Mouse (Mus musculus) embryonic fibroblast, embryonic 13.5 days (primary cell): Measurements from ENCODE around the gene Sestd1. TPM values are rescaled to one million over a fixed set of nuclear protein-coding genes. Genes with fewer than 3 reads are reported as not detected.

Experiments used
- H3K27ac ChIP-seq: 2 replicates; pipeline ENCODE4 v1.5.1; 2012; ENCODE audit warnings: low read length, control low read depth, inconsistent platforms; ENCODE audit not compliant: insufficient read depth
- H3K4me1 ChIP-seq: 2 replicates; pipeline ENCODE4 v1.6.1; 2011; ENCODE audit warnings: low read length; ENCODE audit not compliant: control insufficient read depth, insufficient read depth
- H3K4me3 ChIP-seq: 2 replicates; pipeline ENCODE4 v1.5.1; 2011; ENCODE audit warnings: mild to moderate bottlenecking, control low read depth, low read length; ENCODE audit not compliant: insufficient read depth
- CTCF ChIP-seq: IDR thresholded peaks from 2 replicates; pipeline ENCODE4 v1.5.1; 2011; ENCODE audit warnings: mild to moderate bottlenecking, control low read depth, low read length, moderate library complexity, borderline replicate concordance; ENCODE audit not compliant: insufficient read depth
- POLR2A ChIP-seq: IDR thresholded peaks from 2 replicates; pipeline ENCODE4 v1.6.1; 2011; ENCODE audit warnings: low read depth, mild to moderate bottlenecking, control low read depth, low read length, moderate library complexity
- polyA plus RNA-seq: library from polyadenylated mRNA; stranded (reverse); fragments of >200 nt; gene quantifications from 2 replicates; pipeline ENCODE4 v1.2.4, GENCODE M21; 2011; ENCODE audit warnings: low read depth; ENCODE audit not compliant: missing spikeins, insufficient read length

Sestd1 gene
- polyA plus RNA-seq, 1 experiment, result 28.1 TPM

DNA sequence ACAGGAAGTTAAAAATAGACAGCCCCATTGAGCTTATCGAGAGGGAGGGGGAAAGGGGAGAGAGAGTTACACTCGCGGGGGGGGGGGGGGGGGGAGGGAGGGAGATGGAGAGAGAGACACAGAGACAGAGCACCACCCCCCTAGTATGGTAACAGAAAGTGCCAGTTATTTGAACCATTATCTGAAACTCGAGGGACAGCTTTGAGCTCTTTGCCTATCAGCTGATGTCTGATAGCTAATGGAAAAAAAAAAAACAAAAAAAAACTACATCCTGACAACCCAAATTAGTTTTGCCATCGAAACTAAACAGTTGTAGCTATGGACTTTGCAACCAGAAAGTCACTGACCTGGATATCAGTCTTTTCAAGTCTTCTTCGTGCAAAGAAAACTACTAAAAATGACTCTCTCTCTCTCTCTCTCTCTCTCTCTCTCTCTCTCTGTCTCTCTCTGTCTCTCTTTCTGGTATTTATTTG, 109.7 kb downstream of the Sestd1 start, which contains the start of gene Ccdc141:
Gene Ccdc141, minus strand, starts transcription at position 4 of the 473 bp plus-strand sequence.
- TF ChIP-seq CTCF (no peak), POLR2A (no peak)
- Histone ChIP-seq H3K27ac (peak within 1 kb of the TSS; percentile 12), H3K4me3 (peak within 1 kb of the TSS; percentile 53), H3K4me1 (peaks cover 9% of the 10 kb centered on the region)

DNA sequence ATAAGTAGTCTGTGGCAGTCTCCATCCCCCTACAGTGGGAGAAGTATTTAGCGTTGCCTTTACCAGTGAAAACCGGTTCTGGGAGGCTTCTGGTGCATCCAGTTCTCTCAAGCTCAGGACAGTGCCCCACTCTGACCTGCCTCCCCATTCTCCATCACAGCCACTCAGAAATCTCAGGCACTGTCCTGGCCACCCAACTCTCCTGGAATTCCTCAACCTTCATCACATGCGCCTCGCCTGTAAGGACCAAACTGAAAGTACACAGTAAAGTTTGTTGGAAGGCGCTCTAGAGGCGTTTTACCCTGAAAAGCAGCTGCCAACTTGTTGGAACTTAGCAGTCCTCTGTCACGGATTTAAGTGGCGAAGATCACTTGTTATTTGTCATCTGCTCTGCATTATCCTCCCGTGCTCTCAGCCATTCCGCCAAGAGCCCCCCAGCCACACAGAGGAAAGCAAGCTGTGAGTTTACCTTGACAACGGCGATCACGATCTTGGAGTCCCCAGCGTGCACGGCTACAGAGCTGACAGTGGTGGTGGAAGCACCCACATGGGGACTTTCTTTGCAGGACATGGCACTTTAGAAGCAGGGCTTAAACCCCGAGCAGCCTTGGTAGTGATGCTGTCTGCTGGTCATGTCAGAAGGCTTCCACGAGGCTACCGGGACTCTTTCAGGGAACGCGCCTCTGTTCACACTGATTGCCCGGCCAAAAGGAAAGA, 110.3 kb downstream of the Sestd1 start:
- no peak for TF ChIP-seq POLR2A
- TF ChIP-seq CTCF, result no peak
- Histone ChIP-seq H3K4me1 (peaks cover 9% of the 10 kb centered on the region; the same call in 1 of the 2 replicates), H3K4me3 (peak overlapping the region; percentile 53), H3K27ac (peak overlapping the region; percentile 12)

DNA sequence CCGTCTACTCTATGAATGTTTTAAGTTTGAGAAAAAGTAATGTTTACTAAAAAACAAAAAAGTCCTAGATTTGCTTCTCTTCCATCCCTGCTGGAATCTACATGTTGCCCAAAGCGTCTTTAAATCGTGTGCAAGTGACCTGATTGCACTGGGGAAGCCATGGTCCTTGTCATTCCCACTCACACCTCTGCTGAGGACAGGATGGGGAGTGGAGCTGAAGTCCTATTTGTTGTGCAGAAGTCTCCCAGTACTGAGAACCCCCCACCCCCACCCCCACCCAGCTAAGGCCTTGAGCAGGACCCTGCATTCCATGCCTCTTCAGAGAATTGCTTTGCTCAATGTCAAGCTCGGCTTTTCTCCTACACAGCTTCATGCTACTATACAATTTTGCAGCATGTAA, 111.2 kb downstream of the Sestd1 start:
- TF ChIP-seq CTCF (no peak), POLR2A (no peak)
- Histone ChIP-seq H3K4me3 (no peak overlapping the region), H3K27ac (no peak overlapping the region), H3K4me1 (peaks cover 7% of the 10 kb centered on the region; the same call in 1 of the 2 replicates)

DNA sequence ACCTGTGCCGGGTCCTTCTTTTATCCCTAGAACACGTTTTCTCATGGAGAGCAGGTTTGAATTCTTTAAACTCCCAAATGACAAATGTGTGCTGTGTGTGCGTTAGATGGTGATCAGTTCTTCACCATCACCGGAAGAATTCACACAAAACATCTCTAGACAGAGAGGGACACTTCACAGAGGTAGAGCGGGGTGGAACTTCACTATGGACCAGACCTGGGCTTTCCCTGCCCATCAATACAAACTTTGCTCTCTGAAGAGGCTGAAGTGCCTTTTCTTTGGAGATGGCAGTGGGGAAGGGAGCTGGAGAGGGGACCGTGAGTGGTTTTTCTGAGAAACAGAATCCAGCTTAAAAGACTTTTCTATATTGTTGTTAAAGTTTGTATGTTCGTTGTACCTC, 111.6 kb downstream of the Sestd1 start:
- H3K27ac ChIP-seq, result no peak overlapping the region
- H3K4me3 ChIP-seq, result no peak overlapping the region
- no peak for TF ChIP-seq CTCF
- H3K4me1 ChIP-seq, result peaks cover 7% of the 10 kb centered on the region; the same call in 1 of the 2 replicates

DNA sequence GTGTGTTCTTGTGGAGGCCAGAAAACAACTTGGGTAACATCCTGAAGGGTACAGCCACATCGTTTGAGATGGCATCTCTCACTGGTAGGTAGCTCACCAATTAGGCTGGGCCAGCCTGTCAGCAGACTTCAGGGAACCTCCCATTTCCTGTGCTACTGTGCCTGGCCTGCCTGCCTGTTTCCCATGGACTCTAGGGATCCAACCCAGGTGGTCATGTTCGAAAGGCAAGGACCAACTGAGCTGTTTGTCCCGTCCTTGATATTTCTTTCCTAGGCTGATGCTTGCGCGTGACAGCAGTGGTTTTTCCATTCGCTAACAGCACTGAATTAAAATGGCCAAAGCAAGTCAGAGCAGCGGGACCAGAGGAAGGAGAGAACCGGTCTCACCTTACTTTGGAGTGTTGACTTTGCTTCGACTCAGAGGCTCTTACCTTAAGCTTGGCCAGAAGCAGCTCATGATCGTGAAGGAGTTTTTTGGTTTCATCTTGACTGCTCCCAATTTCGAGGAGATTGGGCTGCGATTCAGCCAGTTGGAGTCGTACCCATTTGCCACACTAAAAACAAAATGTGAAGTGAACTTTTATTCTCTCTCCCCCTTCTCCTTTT, 112.2 kb downstream of the Sestd1 start:
- Histone ChIP-seq H3K4me1 (peaks cover 7% of the 10 kb centered on the region; the same call in 1 of the 2 replicates), H3K27ac (no peak overlapping the region), H3K4me3 (no peak overlapping the region)
- TF ChIP-seq POLR2A (no peak), CTCF (no peak)

DNA sequence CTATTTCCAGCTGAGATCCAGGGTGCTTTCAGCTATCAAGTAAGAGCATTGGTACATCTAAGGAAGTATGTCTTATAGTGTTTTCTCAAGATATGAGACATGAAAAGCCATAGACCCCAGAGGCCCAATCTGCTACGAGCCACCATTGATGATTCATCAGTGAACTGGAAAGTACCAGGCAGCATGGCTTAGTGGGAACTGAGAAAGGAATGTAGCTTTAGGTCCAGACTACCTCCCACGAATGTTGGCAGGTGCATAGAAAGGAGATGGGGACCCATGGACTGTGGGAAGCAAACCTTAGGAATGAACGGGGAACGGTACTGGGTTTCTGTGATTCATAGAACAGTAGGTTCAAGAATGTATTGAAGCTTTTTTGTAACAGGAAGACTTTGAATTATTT, 114.0 kb downstream of the Sestd1 start:
- H3K4me1 ChIP-seq, result peaks cover 5% of the 10 kb centered on the region; the same call in 1 of the 2 replicates
- peak overlapping the region; percentile 34; the same call in 1 of the 2 replicates for H3K27ac ChIP-seq
- TF ChIP-seq CTCF (no peak), POLR2A (no peak)
- H3K4me3 ChIP-seq, result no peak overlapping the region

DNA sequence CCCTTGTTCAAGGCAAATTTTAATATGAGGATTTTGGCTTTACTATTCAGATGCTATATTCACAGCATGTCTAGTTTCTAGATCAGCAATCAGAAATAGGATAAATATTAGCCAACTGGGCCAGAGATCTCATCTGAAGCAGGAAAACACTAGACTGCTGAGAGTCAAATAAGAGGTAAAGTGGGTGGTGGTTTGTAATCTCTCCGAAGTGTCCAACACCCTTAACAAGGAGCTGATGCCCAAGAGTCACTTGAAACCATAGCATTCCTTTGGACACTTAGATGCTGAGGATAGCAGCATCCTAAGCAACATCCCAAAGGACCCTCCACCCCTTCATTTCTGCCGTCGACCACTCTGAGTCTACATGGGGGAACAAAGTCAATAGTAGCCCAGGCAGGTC, 115.7 kb downstream of the Sestd1 start:
- Histone ChIP-seq H3K27ac (no peak overlapping the region), H3K4me3 (no peak overlapping the region), H3K4me1 (peaks cover 2% of the 10 kb centered on the region; the same call in 1 of the 2 replicates)
- TF ChIP-seq CTCF (no peak), POLR2A (no peak)

DNA sequence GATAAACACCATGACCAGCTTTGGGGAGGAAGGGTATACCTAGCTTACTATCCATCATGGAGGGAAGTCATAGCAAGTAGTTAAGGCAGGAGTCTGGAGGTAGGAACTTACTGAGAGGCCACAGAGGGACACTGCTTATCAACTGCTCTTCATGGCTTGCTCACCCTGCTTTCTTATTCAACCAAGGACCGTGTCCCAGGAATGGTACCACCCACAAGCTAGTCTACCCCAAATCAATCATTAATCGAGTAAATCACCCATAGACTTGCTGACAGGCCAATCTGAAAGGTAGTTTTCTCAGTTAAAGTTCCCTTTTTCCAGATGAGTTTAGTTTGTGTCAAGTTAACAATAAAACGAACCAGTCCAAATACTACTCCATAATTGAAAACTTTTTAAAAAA, 117.0 kb downstream of the Sestd1 start:
- Histone ChIP-seq H3K27ac (no peak overlapping the region), H3K4me3 (no peak overlapping the region), H3K4me1 (peaks cover 2% of the 10 kb centered on the region; the same call in 1 of the 2 replicates)
- TF ChIP-seq CTCF (no peak), POLR2A (no peak)

DNA sequence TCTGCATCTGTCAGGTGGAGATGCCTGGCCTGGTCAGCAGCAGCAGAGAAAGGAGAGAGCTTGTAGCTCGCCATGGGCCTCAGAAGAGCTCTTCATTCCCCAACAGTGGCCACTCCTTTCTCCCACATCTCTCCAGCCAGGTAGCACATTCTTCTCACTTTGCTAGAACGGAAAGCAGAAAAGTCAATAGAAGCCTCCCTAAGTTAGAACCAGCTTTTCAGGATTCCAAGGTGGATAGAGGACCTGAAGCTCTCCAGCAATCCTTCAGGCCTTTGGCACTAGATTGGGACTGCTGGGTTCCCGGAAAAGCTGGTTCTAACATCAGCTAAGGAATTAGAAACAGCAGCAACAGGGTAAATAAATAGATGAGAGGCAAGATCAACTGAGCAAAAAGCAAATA, 118.3 kb downstream of the Sestd1 start:
- TF ChIP-seq POLR2A (no peak), CTCF (no peak)
- no peak overlapping the region for H3K27ac ChIP-seq
- H3K4me3 ChIP-seq, result no peak overlapping the region
- peaks cover 2% of the 10 kb centered on the region; the same call in 1 of the 2 replicates for H3K4me1 ChIP-seq

DNA sequence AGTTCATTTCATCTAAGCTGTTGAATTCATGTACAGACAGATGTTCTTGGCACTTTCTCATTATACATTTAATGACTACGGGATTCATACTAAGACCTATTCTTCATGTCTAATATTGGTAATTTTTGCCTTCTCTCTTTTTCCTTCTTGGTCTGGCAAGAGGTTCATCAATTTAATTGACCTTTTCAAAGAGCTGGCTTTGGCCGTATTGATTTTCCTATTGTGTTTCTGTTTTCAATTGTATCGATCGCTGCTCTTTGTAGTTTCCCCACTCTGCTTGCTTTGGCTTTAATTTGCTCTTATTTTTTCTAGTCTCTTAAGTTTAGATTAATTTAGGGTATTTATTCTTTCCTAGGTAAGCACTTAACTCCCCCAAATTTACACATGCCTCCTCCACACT, 122.8 kb downstream of the Sestd1 start:
- no peak overlapping the region for H3K4me3 ChIP-seq
- no peak overlapping the region for H3K27ac ChIP-seq
- TF ChIP-seq POLR2A, result no peak
- no peaks in the 10 kb centered on the region for H3K4me1 ChIP-seq

DNA sequence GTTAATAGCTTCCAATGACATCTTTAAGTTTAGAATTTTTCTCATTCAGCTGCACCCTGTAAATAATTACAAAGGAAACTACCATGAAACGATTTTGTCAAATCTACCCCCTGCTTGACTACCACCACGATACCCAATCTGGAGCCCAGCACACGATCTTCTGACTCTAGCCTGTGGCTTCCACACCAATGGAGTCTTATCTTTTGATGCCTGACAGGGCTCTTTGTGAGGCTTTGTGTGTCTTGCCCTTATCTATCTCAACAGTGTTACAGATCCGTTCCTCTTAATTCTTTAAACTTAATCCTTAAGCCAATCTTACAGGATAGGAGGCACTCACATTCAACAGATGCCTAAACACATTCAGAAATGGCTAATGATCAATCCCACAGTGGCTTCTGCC, 126.3 kb downstream of the Sestd1 start:
- Histone ChIP-seq H3K4me1 (no peaks in the 10 kb centered on the region), H3K27ac (no peak overlapping the region), H3K4me3 (no peak overlapping the region)
- TF ChIP-seq POLR2A (no peak), CTCF (no peak)
